Mouse (Mus musculus) spleen, adult 2 months (tissue): ENCODE data around the gene Camta1.

ENCODE experiments used
- CTCF ChIP-seq: fragments of 200-500 bp; IDR thresholded peaks from 2 replicates; pipeline ENCODE4 v1.5.1; 2011; ENCODE audit warnings: mild to moderate bottlenecking, inconsistent platforms; ENCODE audit not compliant: insufficient read depth, insufficient read length, insufficient replicate concordance; ENCODE audit errors: extremely low read depth
- POLR2A ChIP-seq: fragments of 200-500 bp; IDR thresholded peaks from 2 replicates; pipeline ENCODE4 v1.6.1; 2011; ENCODE audit warnings: low read depth, low read length, inconsistent platforms

DNA sequence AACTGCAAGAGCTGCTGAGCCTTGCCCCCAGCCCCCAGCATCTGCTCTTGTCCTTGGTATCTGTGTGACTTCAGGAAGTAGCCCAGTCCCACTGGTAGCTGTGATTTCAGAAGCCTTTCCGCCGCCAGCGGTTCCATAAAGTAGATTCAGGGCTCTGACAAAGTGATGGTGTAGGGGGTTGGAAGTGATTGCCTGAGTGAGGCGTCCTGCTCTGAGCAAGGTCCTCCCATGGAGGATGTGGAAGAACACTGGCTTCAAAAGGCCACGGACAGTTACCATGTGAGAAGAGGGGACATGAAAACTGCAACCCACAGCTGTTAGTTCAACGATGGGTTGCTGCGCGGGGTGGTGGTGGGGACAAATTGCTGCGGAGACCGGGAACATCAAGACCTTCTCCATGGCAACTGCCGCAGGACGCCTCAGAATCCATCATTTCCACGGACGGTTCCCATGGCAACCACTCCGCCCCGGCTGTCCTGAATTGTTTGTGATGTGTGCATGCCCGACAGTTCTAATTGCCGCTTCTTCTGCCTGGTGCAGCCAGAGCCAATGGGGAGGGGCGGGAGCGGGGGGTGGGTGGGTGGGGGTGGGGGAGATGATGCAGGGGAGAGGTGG, 721.2 kb downstream of the Camta1 start:
- no peak for TF ChIP-seq CTCF
- TF ChIP-seq POLR2A, result no peak
